Mouse (Mus musculus) kidney, embryonic 15.5 days (tissue): ENCODE data around the gene Npy5r. TPM values are rescaled to one million over a fixed set of nuclear protein-coding genes. Genes with fewer than 3 reads are reported as not detected.

ENCODE experiments used
- ATAC-seq: fragments of 200-750 bp; cut with Nextera tagmentation; replicated peaks from 2 replicates; pipeline ENCODE4 v1.8.0; 2017; ENCODE audit warnings: moderate TSS enrichment; ENCODE audit not compliant: low FRiP score
- H3K27ac ChIP-seq: fragments of 300-500 bp; sonication (generic); 2 replicates; pipeline ENCODE4 v1.5.1; 2015; ENCODE audit warnings: mild to moderate bottlenecking, inconsistent platforms
- H3K27me3 ChIP-seq: fragments of 300-500 bp; sonication (generic); 2 replicates; pipeline ENCODE4 v1.6.1; 2015; ENCODE audit warnings: inconsistent platforms
- H3K36me3 ChIP-seq: fragments of 300-500 bp; sonication (generic); 2 replicates; pipeline ENCODE4 v1.6.1; 2015; ENCODE audit warnings: inconsistent platforms
- H3K4me1 ChIP-seq: fragments of 300-500 bp; sonication (generic); 2 replicates; pipeline ENCODE4 v1.6.1; 2015; ENCODE audit warnings: inconsistent platforms
- H3K4me2 ChIP-seq: fragments of 300-500 bp; sonication (generic); 2 replicates; pipeline ENCODE4 v1.6.1; 2015; ENCODE audit warnings: moderate library complexity, mild to moderate bottlenecking, inconsistent platforms
- H3K4me3 ChIP-seq: fragments of 300-500 bp; sonication (generic); replicated peaks from 2 replicates; pipeline ENCODE4 v1.5.1; 2015; ENCODE audit warnings: mild to moderate bottlenecking, inconsistent platforms
- H3K9ac ChIP-seq: fragments of 300-500 bp; sonication (generic); 2 replicates; pipeline ENCODE4 v1.6.1; 2015; ENCODE audit warnings: mild to moderate bottlenecking, inconsistent platforms
- H3K9me3 ChIP-seq: fragments of 300-500 bp; sonication (generic); replicated peaks from 2 replicates; pipeline ENCODE4 v1.6.1; 2016; ENCODE audit warnings: inconsistent platforms
- WGBS: fragments of 180-500 bp; shearing (Covaris S2); methylation state at CpG from one replicate; pipeline ENCODE4 v1.1.7; 2015; ENCODE audit warnings: mixed read lengths; 5-methylcytosine and 5-hydroxymethylcytosine counted together
- polyA plus RNA-seq: library from polyadenylated mRNA; unstranded; fragments of >200 nt; fragmentation: Nextera tagmentation; extraction: Ambion mirVana; gene quantifications from 2 replicates; pipeline ENCODE4 v1.2.1, GENCODE M21; 2015

The Npy5r gene
- polyA plus RNA-seq, 1 experiment from 2014 or later = not detected

DNA sequence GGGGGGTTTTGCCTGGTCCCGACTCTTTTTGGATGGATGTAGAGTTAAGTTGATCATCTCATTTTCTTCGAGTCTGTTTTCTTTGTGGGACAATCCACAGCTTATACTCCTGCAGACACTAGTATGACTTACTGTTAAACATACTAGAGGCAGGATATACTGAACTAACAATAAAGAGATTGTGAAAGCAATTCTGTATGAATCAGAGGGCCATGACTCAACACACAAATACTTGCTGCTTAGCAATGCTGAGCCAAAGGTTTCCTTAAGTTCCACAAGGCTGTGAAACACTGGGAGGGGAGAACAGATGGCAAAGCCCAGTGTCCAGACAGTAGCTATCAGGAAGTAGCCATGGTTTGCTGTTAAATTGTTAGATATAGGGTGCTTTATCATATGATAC, 6.7 kb downstream of the Npy5r start:
- ATAC-seq = no peak
- Histone ChIP-seq H3K36me3 (no peaks in the 10 kb centered on the region), H3K4me2 (no peak overlapping the region), H3K4me3 (no peak overlapping the region), H3K9ac (no peak overlapping the region), H3K27me3 (0 out of 2 replicates have a peak, but pooled peaks cover 5% of the 10 kb centered on the region), H3K4me1 (no peaks in the 10 kb centered on the region), H3K9me3 (no peaks in the 10 kb centered on the region), H3K27ac (no peak overlapping the region)
- WGBS = 84% methylated on average over 2 of the region's 2 CpGs

DNA sequence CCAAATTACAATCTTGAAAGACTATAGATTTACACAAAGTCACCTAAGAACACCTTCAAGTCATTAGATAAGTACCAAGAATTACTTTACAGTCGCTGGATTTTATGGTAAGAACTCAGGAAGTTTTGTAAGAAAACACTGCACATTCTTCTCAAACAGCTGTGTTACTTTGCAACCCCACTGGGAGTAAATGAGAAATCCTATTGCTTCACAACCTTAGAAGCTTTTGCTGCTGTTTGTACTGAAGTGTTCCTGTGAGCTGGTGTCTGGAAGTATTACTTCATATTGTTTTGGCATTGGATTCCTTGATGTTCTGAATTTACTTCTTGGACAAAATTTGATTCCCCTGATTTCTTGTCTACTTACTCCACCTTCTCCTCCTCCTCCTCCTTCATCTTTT, 57.2 kb downstream of the Npy5r start:
- no peak overlapping the region for H3K9ac ChIP-seq
- H3K36me3 ChIP-seq = no peaks in the 10 kb centered on the region
- H3K27ac ChIP-seq = no peak overlapping the region
- H3K27me3 ChIP-seq = no peaks in the 10 kb centered on the region
- no peaks in the 10 kb centered on the region for H3K9me3 ChIP-seq
- H3K4me1 ChIP-seq = no peaks in the 10 kb centered on the region
- H3K4me3 ChIP-seq = no peak overlapping the region
- no peak overlapping the region for H3K4me2 ChIP-seq
- WGBS = 58% methylated on average over 1 of the region's 1 CpGs
- ATAC-seq = no peak

Other genes with a start within 250 kb of the Npy5r start
- gene Tma16, start 201.6 kb downstream of the Npy5r start, polyA plus RNA-seq = 14.6 and 15.9 TPM in 2 replicates
- not detected in 2 replicates for gene Tktl2, start 176.4 kb downstream of the Npy5r start, polyA plus RNA-seq
- gene Npy1r, start 9.1 kb upstream of the Npy5r start, polyA plus RNA-seq = 0.76 and 2.2 TPM in 2 replicates
- gene Naf1, start 172.1 kb upstream of the Npy5r start, polyA plus RNA-seq = 3.4 and 3.7 TPM in 2 replicates